Mouse (Mus musculus) urinary bladder, postnatal 25 days (tissue): Measurements from ENCODE around the gene Gm17728.
"Not testable (repeated sequence)": the region's sequence is repeated elsewhere in the genome, so short reads cannot be mapped to it uniquely, and the experiment has no call there.

ENCODE experiments used
- DNase-seq: peaks from one replicate; pipeline ENCODE4 v3.0.0; 2022; ENCODE audit warnings: low spot score

Gm17728 gene

DNA sequence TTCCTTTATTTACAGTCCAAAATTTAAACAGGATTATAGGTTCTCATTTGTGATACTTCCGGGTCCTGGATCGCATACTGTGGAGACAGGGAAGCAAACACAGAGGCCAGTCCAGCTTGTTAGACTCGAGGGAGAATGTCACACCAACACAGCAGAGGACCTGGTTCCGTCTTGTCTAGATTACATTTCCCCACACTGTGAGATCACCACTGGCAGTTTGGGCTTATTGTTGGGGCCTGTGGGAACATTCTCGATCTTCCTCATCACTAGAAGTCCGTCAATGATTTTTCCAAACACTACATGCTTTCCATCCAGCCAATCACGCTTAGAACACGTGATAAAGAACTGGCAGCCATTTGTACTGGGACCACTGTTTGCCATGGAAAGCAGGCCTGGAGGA lies at the start of gene Gm17728:
Gm17728 (plus strand) TSS at position 301 of the 400 bp plus-strand sequence.
- not testable (repeated sequence) for DNase-seq

DNA sequence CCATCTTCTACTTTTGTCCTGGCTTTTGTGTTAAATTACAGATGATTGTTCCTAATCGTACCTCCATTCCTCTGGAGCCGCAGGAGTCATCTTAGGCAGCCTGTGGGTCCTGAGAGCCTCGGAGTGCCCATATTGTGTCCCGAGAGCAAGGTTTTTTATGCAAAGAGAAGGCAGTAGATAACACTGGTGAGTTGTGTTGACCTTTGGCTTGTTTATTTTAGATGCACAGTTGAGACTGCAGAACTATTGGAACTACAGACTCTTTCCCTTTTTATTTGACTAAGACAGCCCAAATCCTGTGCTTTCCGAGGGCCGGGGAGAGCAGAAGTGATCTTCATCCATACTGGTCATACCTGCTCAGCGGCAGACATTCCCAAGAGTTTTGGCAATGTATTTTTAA lies 24.4 kb upstream of the Gm17728 start:
- DNase-seq: no peak

DNA sequence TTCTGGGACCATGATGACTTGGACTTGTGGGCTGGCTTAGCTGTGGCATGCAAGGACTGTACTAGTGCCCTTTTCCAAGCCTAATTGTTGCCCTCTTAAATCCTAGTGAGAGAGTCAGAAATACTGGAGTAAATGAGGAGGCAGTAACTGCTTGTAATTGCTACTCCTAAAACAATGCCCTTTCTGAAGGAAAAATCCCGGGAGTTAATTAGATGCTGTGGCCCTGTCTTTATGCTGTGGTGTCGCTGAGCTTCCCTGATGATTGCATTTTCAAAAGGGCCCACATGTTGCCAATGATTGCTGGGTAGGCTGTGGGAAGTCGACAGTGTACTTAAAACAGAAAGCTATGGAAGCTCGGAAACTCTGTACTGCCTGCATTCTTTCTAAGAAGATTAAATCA lies 23.3 kb upstream of the Gm17728 start:
- DNase-seq: no peak

DNA sequence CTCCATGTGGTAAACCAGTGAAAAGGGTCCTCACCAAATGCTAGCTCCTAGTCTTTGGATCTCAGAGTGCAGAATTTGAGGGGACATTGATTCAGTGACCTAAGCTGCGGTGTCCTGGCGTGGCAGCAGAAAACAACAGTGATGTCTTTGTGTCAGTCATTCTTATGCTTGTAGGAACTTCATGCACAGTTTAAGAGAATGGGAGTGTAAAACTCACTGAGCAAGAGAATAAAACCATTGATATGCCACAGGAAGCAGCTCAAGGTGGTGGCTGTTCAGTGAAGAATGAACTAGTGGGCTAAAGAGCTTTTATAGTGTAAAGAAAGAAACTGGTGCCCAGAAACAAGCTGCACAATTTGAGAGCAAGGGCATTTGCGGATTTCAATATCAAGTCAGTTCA lies 17.9 kb upstream of the Gm17728 start:
- DNase-seq: no peak

DNA sequence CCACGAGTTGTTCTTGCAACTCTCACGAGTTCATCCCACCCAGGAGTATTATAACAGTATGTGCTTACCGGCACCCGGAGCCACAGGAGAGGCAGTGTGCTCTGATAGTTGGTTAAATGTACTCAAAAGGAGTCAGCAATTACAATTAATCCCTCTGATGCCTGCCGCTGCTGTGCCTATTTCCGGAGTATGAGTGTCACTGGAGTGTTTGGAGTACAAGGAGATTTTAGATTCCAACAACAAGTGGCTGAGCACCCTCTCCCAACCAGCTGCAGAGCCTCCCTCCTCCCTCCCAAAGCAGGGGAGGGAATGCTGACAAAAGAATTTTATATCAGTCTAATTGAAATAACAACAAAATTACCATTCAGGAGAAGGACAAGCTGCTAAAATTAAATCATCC lies 14.2 kb upstream of the Gm17728 start:
- DNase-seq: no peak

DNA sequence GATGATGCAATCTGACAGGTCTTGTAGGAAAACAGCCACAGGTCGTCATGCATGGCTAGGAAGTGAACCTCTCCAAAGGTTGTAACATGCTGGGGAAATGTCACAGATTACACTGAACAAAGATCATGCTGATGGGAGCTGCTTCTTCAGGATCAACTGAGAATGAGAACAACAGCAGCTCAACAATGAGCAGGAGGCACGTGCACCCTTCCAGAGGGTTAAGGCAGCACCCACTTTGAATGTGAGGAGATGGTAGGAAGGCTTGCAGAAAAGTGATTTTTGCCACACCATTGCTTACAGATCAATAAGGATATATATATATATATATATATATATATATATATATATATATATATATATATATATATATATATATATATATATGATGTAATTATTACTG lies 2.8 kb upstream of the Gm17728 start:
- DNase-seq: no peak

DNA sequence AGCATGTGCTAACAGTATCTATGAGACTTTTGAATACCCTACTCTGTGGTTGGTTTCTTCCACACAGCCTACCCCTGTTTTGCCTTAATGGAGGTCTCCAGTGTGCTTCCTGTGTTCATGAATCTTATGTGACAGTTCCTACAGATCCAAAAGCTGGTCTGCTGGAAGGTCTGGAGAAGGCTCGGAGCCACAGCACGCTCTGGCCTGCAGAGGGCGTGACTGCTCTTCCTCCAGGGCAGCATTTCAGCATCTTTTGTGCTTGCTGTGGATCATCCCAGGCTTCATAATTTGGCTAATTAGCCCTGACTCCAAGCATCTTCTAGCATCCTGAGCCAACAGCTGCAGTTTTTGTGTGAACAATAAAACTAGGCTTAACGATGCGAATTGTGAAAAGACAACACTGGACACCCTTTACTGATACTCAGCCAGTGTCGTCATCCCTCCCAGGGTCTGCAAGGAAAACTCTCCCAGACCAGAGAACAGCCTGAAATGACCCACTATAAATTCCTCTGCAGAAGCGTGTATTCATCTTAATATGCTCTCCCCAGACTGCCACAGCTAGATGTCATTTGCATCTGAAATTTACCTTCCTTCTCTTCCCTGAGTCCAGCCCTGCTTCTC lies 6.6 kb downstream of the Gm17728 start:
- DNase-seq: no peak

- no peak for DNase-seq
Measured at GRCm38 (mm10) chr17:9439997-9440655, 18.3 kb downstream of the Gm17728 start.

DNA sequence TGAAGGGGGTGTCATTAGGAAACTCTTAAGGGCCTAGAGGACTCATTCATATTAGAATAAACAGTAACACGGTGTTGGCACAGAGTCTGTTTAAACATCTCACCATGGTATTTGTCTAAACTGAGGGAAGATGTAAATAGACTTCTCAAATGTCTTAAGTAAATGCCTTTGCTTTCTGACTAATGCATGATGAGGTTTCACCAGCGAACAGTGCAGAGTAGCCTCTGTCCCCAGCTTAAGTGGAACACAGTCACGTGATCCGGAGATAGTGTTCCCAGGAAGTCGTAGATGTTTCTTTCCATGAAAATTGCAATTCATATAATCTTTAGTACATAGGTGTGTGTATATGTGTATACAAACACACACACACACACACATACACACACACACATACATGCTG lies 34.5 kb downstream of the Gm17728 start:
- no peak for DNase-seq

DNA sequence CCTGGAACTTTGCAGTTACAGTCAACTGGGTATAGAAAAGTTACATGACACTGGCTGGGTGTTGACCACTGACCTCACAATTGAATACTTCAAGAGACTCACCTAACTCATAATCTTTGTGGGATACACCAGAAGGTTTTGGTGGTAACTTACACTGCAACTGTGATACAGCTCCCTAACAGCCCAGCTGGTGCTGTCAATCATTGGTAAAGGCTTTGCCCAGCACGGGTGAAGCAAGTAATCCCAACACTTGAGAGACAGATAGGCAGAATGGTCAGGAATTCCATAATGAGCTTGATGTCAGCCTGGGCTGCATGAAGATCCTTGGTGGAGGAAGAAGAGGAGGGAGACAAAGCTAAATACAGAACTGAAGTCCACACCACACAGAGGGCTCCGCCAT lies 39.0 kb downstream of the Gm17728 start:
- DNase-seq: no peak
